Mouse (Mus musculus) frontal cortex, postnatal 36 days (tissue): ENCODE data around the gene Myod1.

Source experiments
- DNase-seq, 2 experiments: peaks; one replicate each; pipeline ENCODE4 v3.0.0; 2022; ENCODE audit warnings: low spot score in 2 of 2

The Myod1 gene

DNA sequence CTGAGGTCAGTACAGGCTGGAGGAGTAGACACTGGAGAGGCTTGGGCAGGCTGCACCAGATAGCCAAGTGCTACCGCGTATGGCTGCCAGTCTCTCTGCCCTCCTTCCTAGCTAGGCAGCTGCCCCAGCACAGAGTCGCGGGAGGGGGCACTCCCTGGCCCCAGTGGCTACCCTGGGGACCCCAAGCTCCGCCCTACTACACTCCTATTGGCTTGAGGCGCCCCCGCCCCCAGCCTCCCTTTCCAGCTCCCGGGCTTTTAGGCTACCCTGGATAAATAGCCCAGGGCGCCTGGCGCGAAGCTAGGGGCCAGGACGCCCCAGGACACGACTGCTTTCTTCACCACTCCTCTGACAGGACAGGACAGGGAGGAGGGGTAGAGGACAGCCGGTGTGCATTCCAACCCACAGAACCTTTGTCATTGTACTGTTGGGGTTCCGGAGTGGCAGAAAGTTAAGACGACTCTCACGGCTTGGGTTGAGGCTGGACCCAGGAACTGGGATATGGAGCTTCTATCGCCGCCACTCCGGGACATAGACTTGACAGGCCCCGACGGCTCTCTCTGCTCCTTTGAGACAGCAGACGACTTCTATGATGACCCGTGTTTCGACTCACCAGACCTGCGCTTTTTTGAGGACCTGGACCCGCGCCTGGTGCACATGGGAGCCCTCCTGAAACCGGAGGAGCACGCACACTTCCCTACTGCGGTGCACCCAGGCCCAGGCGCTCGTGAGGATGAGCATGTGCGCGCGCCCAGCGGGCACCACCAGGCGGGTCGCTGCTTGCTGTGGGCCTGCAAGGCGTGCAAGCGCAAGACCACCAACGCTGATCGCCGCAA is at the start of gene Myod1:
Myod1 (plus strand) TSS at position 303 of the 836 bp plus-strand sequence.
- DNase-seq: no peak

DNA sequence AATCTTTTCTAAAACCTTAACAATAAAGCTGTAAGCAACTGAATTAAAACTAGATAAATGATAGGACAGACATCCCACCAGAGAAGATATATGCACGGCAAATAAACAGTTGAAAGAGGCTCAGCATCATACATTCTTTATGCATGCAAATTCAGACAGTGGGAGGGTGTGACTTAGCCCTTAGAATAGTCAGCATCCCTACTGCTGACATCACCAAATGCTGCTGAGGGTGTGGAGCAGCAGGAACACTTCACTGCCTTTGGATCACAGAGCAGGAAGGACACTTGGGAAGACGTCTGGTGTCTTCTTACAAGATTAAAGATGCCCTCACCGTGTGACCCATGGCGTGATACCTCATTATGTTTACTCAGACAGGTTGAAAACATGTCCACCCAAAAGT is 48.4 kb upstream of the Myod1 start:
- peak in 1 of 2 experiments; percentile 35 for DNase-seq

DNA sequence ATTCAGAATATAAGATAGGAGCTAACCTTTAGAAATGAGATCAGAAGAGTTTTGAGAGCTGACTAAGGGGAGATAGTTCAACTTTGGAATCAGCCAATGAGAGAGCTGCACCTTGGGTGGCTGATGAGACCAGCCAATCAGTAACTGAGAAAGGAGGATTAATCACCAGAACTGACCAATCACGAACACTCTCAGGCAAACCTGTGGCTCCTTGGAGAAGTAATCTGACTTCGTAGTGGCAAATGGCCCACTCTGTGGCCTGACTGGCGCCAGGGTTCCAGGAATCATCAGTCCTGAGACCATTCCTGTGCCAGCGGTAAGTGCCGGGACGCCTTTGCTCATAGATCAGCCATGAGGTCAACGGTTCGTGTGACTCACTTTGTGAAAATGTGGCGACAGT is 38.9 kb upstream of the Myod1 start:
- no peak for DNase-seq

DNA sequence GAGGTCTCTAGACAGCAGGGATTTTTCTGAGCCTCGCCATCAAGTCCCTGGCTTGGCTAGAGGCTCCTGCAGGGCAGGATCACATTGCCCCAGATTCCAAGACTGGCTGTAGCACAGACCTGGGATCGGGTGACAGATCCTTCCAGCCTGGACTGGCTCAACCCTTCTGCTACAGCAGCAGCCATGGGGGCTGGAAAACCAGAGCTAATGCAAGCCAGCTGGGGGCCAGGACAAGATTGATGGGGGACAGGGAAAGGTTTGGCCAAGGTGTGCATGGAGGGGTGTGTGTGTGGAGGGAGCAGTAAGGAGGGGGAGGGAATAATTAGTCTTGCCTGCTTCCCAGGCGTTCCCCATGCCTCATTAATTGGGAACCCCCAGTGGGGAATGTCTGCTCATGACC is 36.5 kb upstream of the Myod1 start:
- DNase-seq: no peak

DNA sequence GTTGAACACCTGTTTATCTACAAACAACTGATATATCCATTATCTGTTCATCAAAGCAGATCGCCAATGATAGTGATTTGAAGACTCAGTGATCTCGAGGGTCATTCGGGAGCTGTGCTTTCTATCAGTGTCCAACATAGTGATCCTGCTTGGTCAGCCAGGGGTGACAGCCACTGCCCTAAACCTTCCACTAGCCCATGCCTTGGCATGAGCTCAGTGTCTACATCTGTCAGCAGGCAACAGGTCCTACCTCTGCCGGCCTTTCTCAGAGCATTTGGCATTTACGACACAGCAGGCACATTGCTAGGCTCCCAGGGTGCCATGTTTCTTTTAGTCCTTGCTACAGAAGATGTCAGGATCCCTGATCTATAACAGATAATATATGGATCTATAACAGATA is 36.0 kb upstream of the Myod1 start:
- no peak for DNase-seq

DNA sequence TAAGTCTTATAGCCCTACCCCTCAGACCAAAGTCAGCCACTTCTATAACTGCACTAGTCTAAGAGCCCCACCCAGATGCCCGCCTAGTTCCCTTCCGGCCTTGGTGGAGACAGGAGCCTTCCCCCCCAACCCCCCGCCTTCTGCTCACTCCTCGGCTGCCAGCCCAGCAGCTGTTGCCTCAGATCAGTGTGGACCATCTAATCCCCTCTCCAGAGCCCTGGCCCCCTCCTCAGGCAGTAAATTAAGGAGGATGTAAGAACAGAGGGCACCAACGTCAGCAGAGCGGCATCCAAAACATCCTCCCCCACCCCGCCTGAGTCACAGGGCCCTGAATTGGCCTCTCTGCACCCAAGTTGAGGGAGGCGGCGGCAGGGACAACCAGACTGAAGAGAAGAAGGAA is 34.8 kb upstream of the Myod1 start:
- DNase-seq: no peak

DNA sequence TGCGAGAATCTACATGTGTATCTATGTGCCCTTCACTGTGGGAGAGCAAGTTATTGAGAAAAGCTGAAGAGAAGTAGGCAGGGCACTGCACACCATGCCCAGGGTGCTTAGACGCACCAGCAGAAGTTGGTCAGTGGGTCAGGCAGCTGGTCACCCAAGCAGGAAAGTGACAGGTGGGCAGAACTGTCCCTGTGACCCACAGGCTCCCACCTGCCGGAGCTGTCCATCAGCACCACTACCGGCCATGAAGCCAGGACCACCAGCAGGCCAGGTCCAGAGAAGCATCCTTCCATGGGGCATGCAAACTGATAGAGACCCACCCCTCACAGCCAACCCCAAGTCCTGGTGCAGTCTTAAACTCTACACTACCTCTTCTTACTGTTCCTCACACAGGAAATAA is 28.6 kb upstream of the Myod1 start:
- no peak for DNase-seq

DNA sequence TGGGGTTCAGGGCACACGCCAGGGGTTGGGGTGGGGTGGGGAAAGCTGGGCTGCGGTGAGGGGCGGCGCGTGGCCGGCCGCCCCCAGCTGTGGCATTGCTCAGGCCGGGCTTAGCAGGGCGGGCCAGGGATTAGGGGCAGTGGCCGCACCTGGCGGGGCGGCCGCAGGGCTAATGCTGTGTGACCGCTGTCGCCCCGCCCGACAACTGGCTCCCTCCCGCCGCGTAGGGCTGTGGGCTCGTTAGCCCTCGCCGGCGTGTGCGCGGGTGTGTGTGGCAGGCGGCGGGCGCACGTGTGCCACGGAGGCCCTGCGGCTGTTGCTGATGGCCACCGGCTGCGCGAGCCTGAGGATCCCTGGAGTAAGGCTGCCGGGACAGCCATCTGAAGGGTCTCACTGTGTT is 27.5 kb upstream of the Myod1 start:
- DNase-seq: peak in 1 of 2 experiments; percentile 11

DNA sequence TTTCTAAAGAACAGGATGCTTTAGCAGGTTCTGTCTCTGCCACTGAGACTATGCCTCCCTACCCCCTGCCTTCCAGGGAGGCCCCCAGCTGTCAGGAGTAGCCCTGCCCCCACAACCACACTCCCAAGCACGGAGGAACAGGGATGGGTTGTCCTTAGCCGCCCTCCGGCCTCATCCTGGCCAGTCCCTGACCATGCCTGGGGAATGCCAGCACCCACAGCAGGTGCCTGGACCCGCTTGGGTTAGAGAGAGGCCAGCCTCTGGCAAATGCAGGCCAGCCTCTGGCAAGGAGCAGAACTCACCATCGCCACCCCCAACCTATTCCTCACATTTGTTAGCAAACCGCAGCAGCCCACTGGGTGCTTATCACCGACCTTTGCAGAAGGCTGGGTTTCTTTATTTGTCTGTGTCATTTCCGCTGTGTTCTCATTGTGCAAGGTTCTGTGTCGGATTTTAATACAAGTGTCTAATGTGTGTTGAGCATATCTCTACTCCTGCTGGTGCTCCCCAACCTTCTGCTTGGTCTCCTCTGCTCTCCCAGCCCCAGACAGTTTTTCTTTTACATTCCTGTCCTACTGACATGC is 26.1 kb upstream of the Myod1 start:
- DNase-seq: no peak

DNA sequence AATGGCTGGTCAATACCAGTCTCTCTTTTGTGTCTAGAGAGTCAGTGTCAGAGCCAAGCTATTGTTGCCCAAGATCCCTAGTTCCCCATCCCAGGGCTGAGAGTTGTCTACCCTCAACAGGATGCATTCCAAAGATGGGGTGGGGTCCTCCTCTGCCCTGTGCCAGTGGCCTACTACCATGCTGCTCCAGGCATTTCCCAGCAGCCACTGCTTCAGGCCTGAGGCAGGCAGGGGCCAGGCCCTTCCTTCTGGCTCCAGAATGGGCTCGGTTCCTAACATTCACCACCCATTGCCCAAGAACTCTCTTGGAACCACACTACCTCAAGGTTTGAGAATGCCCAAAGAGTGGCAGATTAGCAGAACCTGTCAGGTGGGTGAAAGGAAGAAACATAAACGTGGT is 23.5 kb upstream of the Myod1 start:
- DNase-seq: no peak

DNA sequence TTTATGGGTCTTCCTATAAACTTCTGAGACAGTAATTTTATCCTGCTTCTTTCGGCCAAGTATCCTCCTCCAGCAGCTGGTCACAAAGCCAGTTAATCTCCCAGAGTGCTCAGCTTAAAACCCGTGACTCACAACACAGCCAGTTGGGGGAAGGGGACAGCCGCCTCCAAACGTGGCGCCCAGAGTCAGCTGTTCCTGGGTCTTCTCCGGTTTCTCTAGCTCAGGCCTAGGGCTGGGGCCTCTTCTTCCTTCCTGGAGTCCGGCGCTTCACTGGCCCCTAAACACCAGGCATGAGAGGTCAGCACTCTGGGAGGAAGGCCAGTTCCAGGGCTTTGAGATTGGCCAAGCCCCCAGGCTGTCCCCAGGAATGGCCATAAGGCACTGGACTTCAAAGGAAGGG is 23.1 kb upstream of the Myod1 start:
- DNase-seq: no peak

DNA sequence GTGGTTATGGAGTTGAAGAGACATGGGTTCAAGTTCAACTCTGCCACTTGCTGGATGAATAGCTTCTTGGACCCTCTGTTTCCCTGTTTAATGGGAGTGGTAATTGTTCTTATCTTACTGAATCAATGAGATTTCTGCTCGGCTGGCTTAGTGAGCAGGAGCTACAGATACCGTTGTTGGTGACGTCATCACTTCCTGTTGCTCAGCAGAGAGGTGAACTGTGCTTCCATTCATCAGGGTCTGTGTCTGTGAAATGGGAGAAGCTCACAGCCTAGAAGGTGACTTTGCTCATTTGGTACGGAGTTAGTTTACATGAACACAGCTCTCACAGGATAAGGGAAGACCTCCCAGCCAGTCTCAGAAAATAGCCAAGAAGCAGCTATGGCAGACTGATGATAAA is 22.4 kb upstream of the Myod1 start:
- DNase-seq: no peak

DNA sequence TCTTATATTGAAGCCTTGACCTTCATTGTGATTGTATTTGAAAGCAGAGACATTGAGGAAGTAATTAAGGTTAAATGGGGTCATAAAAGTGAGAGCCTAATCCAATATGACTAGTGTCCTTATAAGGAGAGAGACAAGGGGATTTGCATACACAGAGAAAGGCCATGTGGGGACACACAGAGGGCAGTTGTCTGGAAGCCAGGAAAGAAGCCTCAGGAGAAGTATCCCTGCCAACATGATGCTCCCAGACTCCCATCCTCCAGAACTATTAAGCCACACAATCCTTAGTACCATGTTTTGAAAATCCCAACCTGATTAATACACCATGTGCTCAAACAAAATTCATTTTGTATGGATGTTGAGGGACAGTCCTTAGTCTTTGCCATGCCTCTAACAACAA is 14.5 kb upstream of the Myod1 start:
- no peak for DNase-seq

DNA sequence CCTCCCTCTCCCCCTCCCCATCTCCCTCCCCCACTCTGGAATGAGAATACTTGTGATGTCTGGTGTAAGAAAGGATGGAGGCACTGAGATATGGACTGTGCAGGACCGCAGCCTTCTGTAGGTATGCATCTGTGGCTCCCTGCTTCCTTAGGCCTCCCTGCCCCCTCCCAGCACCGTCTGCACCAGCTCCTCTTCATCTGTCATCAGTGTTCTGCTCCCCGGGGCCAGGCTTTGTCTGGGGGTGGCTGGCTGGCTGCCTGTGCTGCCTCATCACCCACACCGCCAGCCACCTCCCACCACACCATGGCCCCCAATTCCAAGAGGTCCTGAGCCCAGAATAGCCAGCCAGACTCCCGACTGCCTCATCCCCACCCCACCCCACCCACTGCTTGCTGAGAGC is 12.1 kb upstream of the Myod1 start:
- peak in 1 of 2 experiments; percentile 49 for DNase-seq

DNA sequence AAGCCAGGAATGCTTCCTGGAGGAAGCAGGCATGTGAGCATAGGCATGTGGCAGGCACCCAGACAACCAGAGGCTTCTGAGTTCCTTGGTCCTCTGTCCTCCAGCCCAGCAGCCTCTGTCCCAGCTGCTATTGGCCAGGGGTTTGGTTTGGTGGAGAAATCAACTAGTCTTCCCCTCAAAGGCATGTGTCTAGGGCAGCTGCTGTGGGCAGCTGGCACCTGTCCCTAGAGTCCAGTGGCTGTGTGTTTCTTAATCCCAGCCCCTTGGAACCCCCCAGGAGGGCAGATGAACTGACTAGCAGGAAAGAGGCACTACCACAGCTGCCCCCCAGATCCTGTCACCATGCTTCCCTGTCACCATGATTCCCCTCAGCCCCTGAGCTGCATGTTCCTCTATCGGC is 10.5 kb upstream of the Myod1 start:
- DNase-seq: no peak

DNA sequence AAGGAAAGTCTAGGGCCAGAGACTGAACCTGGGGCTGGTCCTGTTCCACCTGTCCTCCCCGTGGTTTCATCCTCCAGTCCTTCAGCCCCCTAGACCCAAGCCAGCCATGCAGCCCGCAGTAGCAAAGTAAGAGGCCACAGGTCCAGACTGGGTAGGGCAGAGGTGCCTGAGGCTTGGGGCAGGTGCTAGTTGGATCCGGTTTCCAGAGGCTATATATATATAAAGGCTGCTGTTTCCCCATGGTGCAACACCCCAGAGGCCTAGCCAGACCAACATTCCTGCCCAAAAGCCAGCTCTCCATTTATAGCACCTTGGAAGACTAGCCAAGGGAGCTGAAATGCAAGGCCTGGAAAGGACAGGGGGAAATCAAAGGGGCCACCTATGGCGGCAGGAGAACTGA is 5.2 kb upstream of the Myod1 start:
- no peak for DNase-seq

DNA sequence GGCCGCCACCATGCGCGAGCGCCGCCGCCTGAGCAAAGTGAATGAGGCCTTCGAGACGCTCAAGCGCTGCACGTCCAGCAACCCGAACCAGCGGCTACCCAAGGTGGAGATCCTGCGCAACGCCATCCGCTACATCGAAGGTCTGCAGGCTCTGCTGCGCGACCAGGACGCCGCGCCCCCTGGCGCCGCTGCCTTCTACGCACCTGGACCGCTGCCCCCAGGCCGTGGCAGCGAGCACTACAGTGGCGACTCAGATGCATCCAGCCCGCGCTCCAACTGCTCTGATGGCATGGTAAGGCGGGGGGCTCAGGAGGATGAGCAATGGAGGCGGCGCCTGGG is 703 bp downstream of the Myod1 start:
- DNase-seq: no peak

DNA sequence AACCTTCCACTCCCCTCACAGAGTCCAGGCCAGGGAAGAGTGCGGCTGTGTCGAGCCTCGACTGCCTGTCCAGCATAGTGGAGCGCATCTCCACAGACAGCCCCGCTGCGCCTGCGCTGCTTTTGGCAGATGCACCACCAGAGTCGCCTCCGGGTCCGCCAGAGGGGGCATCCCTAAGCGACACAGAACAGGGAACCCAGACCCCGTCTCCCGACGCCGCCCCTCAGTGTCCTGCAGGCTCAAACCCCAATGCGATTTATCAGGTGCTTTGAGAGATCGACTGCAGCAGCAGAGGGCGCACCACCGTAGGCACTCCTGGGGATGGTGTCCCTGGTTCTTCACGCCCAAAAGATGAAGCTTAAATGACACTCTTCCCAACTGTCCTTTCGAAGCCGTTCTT is 1.8 kb downstream of the Myod1 start:
- no peak for DNase-seq

DNA sequence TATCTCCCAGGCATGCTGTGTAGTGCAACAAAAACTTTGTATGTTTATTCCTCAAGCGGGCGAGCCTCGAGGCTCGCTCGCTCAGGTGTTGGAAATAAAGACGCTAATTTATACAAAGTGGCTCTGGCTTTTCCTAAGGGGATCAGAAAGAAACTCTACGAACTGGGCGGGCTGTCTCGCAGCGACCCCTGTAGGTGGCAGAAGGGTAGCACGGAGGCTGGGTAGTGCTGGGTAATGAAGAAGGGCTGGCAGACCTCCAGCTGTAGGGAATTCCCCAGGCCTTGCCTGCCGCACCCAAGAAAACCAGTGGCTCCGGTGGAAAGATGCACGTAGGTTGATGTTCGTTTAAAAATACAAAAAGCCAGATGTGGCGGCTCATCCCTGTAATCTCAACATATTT is 2.7 kb downstream of the Myod1 start:
- peak in 1 of 2 experiments; percentile 64 for DNase-seq

DNA sequence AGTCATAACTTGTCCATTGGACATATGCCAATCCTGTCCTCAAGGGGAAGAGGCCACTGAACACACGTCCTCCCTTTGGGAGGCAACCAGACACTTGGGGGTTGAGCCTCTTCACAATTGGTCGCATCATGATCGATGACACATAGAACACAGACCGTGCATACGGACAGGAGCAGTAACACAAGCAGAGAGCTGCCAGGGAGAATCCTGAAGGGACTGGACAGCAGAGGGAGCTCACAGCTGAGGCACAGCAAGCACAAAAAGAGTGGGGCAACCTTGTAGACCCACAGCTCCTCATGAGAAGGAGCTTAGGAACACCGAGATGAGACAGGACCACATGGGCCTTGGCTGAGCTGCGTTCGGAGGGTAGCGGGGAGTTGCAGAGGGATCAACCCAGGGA is 4.4 kb downstream of the Myod1 start:
- no peak for DNase-seq

DNA sequence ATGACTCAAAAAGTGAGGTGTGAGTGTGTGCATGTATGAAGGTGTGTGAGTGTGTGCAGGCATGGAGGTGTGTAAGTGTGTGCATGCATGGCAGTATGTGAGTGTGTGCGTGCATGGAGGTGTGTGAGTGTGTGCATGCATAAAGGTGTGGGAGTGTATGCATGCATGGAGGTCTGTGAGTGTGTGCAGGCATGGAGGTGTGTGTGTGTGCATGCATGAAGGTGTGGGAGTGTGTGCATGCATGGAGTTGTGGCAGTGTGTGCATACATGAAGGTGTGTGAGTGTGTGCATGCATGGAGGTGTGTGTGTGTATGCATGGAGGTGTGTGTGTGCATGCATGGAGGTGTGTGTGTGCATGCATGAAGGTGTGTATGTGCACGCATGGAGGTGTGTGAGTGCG is 11.2 kb downstream of the Myod1 start:
- no peak for DNase-seq

DNA sequence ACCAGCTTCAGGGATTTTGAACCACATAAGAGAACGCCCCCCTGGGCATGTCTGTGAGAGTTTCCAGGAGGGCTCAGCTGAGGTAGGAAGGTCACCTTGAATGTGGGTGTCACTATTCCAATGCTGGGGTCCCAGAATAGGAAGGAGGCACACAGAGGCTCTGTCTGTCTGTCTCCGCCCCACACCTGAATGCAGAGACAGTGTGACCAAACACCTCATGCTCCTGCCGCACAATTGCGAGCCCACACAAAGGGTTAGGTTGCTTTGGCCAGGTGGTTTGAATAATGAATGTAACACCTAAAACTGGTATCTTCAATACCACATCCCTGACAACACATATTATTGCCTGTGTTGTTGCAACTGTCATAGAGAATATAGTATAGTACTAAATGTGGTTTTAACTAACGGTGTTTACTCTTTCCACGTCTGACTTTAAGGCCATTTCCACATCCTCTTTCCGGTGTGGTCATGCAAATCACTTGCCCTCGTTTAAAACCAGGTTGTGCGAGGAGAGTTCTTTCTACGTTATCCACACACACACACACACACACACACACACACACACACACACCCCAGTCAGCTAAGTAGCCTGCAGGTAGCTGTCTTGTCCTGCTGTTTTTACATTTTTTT is 13.3 kb downstream of the Myod1 start:
- no peak for DNase-seq

DNA sequence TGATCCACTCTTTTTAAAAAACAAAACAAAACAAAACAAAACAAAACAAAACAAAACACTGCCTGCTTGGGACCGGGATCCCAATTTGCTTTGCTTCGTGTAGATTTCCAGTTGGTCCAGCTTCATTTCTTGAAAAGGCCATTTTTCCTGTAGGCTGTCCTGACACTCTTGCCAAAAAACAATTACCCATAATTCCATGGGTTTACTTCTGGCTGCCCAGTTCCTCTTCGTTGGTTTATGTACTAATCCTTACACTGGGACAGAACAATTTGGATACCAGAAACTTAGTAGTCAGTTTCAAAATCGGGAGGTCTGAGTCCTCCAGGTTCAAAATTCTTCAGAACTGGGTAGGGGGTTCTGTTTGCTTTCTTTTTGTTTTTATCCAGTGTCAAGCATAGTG is 14.0 kb downstream of the Myod1 start:
- DNase-seq: no peak
